Mouse (Mus musculus): ENCODE results near the gene Tpx2.
A peak's percentile ranks its signal among the peaks of the same experiment; 100 is the strongest.

DNA sequence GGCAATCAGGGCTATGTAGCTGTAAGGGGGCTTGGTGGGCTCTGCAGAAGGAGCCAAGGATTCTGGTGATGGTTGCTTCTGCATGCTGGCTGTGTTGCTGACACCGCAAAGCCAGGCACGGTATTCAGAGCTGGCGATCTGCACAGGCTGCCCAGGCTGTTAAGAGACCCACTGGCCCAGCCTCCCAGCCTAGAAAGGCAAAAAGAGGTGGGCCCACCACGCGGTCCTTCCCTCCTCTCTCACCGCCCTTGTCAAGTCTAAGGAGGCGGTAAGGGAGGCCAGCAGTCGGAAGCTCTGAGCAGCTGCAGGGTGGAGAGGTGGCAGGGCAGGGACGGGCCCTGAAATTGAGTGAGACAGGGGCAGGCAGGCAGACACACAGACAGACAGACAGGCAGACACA lies 85.3 kb downstream of the Tpx2 start, which contains the start of gene Foxs1:
- peak; percentile 64; the same call in 1 of the 2 replicates for TF ChIP-seq POLR2A (IDR thresholded peaks at IDR 0.05; ENCODE audit: insufficient read depth, low read depth, low read length)
- no peak for TF ChIP-seq CTCF (IDR thresholded peaks at IDR 0.05)

Data from heart, adult 2 months (tissue).